8 mouse cellular contexts compared by ENCODE assay signal in genomic region chr9:20466761-20467442, GRCm38 (mm10). TPM values are rescaled to one million over a fixed set of nuclear protein-coding genes. Genes with fewer than 3 reads are reported as not detected.
DNase-seq lines count a peak whose midpoint lies in the region; ATAC-seq and TF ChIP-seq lines count a peak whose summit lies in the region.

No protein-coding gene starts in this region.

- no peak overlapping the region for H3K4me3 ChIP-seq in lung, embryonic 14.5 days (ENCODE audit: low read depth, low read length)

- 56% methylated on average over 7 of the region's 7 CpGs for WGBS in lung, embryonic 14.5 days

- H3K4me2 ChIP-seq in lung, embryonic 14.5 days: no peak overlapping the region

- peak; percentile 87 for ATAC-seq in CD4-positive, CD25-positive, alpha-beta regulatory T cell, adult 4 months
- ATAC-seq in activated CD4-positive, CD25-positive, alpha-beta regulatory T cell, adult 4 months: peak; percentile 68
- ATAC-seq in lung, embryonic 14.5 days (ENCODE audit: insufficient read depth): peak; percentile 57

- peak; percentile 56 for DNase-seq in embryo, embryonic 11.5 days (ENCODE audit: low read depth, low spot score)
- peak; percentile 52 to 61 for DNase-seq in heart, postnatal 36 days
- peak; percentile 72 for DNase-seq in layer of hippocampus, adult 11-12 months (ENCODE audit: low spot score)
- peak; percentile 92 for DNase-seq in lung, embryonic 14.5 days
- peak; percentile 89 for DNase-seq in retina, embryonic 14.5 days (ENCODE audit: low spot score)
- DNase-seq in ovary, postnatal 36 days (ENCODE audit: low spot score): no peak

- peak; percentile 87 for TF ChIP-seq CTCF in lung, embryonic 14.5 days (IDR thresholded peaks at IDR 0.05; ENCODE audit: low read depth)

- H3K4me1 ChIP-seq in lung, embryonic 14.5 days (ENCODE audit: insufficient read depth): no peaks in the 10 kb centered on the region

- H3K27me3 ChIP-seq in lung, embryonic 14.5 days (ENCODE audit: insufficient read depth, low read length): no peaks in the 10 kb centered on the region

- peaks cover 36% of the 10 kb centered on the region for H3K36me3 ChIP-seq in lung, embryonic 14.5 days (ENCODE audit: insufficient read depth)

- intact Hi-C loops in heart, postnatal 36 days (cut with DNase I): loop anchor here (1.0 to 5.0 kb wide), 4 partner anchors 78 to 260 kb away; partner anchors contain the start of gene Ubl5

- no peak overlapping the region for H3K27ac ChIP-seq in lung, embryonic 14.5 days (ENCODE audit: low read depth)

- H3K9me3 ChIP-seq in lung, embryonic 14.5 days (ENCODE audit: low read depth, low read length): peaks cover 14% of the 10 kb centered on the region; the same call in 1 of the 2 replicates

- no peak overlapping the region for H3K9ac ChIP-seq in lung, embryonic 14.5 days

RNA-seq across cellular contexts. Expression of gene Zfp26, which starts 6.9 kb away (rescaled TPM):
- 10 to 100 TPM; 21.6 to 27.6 TPM for polyA plus RNA-seq in CD4-positive, CD25-positive, alpha-beta regulatory T cell, adult 4 months (2017; shearing (Covaris generic))
- polyA plus RNA-seq in activated CD4-positive, CD25-positive, alpha-beta regulatory T cell, adult 4 months (2017; shearing (Covaris generic)): 10 to 100 TPM; 16.1 to 25.9 TPM
- 10 to 100 TPM in 1 of 2 experiments, 1 to 10 TPM in 1; 8.2 to 11.0 TPM for total RNA-seq in heart, postnatal 36 days (2021)
- 30.2 and 34.0 TPM in 2 replicates for polyA plus RNA-seq in lung, embryonic 14.5 days (2014; fragmentation: Nextera tagmentation; extraction: Ambion mirVana)

RNA-seq across cellular contexts. Expression of gene Zfp426, which starts 25.6 kb away (rescaled TPM):
- polyA plus RNA-seq in CD4-positive, CD25-positive, alpha-beta regulatory T cell, adult 4 months (2017; shearing (Covaris generic)): 10 to 100 TPM; 28.2 to 29.8 TPM
- polyA plus RNA-seq in activated CD4-positive, CD25-positive, alpha-beta regulatory T cell, adult 4 months (2017; shearing (Covaris generic)): 10 to 100 TPM; 26.5 to 28.3 TPM
- total RNA-seq in heart, postnatal 36 days (2021): 10 to 100 TPM in 1 of 2 experiments, 1 to 10 TPM in 1; 9.7 to 10.2 TPM
- polyA plus RNA-seq in lung, embryonic 14.5 days (2014; fragmentation: Nextera tagmentation; extraction: Ambion mirVana): 23.6 and 26.6 TPM in 2 replicates

RNA-seq across cellular contexts. Expression of gene Zfp266, which starts 54.3 kb away (rescaled TPM):
- polyA plus RNA-seq in CD4-positive, CD25-positive, alpha-beta regulatory T cell, adult 4 months (2017; shearing (Covaris generic)): 10 to 100 TPM; 44.4 to 58.5 TPM
- polyA plus RNA-seq in activated CD4-positive, CD25-positive, alpha-beta regulatory T cell, adult 4 months (2017; shearing (Covaris generic)): 10 to 100 TPM; 44.4 to 47.6 TPM
- 10 to 100 TPM; 24.3 to 27.4 TPM for total RNA-seq in heart, postnatal 36 days (2021)
- 99.6 and 107 TPM in 2 replicates for polyA plus RNA-seq in lung, embryonic 14.5 days (2014; fragmentation: Nextera tagmentation; extraction: Ambion mirVana)
